Mouse (Mus musculus): ENCODE results near the gene Gar1.
A peak's percentile ranks its signal among the peaks of the same experiment; 100 is the strongest.

The Gar1 gene

DNA sequence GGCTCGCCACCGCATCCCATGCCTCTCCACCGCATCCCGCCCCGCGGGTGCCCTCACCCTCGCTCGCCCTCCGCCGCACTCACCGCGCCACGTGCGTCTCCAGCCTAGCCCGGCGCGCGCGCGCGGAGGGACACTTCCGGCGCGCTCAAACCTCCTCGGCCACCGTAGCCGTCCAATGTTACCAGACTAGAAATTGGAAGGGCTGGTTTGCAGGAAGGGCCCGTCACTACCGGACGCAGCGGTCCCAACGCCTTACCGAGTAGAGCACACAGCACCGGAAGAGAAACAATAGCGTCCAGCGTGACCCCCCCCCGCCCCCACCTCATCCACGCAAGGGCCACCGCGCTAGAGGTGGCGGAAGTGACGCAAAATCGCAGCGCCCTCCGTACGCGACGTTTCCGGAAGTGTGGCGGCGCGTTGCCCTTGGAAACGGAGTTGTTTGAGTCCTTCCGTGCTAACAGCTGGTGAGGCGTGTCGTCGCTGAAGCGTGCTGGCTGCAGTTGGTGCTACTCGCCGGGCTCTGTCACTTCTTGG lies at the start of gene Gar1:
Gar1 (minus strand) TSS at position 362 of the 534 bp plus-strand sequence.
- peak; percentile 97 for DNase-seq

DNA sequence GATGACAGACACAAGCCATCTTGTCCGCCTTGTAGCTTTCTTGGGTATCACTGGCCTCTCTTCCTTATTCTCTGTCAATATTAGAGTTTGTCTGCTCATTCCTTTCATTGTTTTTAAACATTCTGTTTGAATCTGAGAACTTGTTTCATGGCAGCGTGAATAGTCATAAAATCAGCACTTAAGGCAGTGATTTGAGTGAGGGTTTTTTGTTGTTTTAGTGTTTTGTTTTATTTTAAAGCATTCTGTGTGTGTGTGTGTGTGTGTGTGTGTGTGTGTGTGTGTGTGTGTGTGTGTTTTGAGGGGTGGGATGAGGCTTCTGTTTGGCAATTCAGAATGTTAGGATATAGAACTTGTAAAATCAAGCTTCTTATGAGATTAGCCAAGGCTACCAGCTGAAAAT lies 48.7 kb upstream of the Gar1 start:
- DNase-seq = no peak

DNA sequence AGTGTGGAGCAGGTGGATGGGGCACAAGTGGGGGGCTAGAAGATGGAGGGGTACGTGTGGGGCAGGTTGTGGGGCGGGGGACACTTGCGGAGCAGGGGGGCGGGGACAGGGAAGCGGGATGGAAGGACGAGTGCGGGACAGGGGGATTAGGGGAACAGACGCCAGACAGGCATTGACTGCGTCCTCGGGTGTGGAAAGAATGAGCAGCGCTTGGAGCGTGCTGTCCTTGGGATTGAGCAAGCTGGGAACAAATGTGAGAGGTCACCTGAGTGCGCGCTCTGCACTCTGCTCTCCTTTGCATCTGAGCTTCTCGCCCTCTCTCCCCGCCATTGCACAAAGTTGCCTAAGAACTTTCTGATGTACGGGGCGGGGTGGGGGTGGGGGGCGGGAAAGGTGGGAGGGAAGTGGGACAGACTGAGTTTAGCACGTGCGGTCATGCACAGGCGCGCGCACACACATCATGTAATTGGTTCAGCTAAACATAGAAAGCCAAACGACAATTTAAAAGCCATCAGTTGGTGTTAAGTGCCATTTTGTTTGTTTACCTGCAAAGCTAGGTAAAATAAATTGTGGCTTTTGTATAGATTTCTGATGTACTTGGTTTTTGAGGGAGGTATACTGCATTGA lies 48.0 kb upstream of the Gar1 start:
- DNase-seq = peak in 1 of 2 experiments; percentile 31

DNA sequence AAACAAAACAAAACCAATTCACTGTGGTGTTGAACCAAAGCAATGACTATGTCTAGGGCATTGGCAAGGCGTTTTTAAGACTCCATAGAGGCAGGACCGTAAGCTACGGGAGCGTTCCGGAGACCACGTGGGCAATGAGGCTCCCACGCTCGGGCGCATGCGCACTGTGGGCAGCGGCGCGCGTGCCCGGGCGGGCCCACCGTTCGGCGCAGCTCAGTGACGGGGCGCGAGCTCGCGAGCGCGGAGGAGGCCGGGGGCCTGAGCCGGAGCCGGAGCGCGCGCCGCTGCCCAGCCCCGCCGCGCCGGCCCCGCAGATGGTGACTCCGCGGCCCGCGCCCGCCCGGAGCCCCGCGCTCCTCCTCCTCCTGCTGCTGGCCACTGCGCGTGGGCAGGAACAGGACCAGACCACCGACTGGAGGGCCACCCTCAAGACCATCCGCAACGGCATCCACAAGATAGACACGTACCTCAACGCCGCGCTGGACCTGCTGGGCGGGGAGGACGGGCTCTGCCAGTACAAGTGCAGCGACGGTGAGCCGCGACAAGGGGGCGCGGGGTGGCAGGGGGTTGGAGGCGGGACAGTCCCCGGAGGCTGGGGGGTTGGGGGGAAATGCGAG lies 47.3 kb upstream of the Gar1 start, which contains the start of gene Pla2g12a:
Pla2g12a (plus strand) TSS at position 202 of the 617 bp plus-strand sequence.
- DNase-seq = peak; percentile 94 to 97

DNA sequence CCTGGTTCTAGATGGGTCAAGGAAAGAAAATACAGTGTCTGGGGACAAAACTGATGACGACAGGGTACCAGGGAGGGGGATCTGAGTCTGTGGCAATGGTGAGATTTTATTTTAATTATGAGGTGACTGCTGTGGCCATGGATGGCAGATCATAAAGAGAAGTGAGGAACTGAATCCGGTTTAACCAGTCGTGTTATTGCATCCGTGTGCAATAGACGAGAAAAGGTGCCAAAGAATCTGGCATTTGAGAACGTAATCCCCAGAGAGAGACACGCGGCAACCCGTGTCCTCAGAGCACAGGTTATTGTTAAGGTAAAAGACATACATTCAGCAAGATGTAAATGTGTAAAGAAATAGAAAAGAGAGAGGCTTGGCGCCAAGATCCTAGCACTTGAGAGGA lies 46.1 kb upstream of the Gar1 start:
- no peak for DNase-seq

DNA sequence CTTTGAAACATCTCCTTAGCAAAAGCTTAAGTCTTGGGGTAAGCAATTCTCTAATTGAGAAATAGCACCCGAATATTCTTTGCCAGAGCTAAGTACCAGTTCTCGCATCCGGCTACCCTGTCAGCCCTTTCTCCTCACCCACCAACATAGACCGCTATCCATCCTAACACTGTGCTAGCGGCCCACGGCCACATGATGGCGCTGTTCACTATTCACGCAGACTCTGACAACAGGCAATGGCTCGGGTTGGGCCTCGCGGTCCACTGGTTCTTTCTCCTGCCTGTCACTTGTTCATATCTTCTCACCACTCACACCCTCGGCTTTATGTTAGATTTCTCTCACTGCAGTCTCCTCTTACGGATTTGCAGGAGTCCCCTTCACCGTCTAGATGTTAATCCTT lies 32.5 kb upstream of the Gar1 start:
- DNase-seq = peak; percentile 48 to 73

DNA sequence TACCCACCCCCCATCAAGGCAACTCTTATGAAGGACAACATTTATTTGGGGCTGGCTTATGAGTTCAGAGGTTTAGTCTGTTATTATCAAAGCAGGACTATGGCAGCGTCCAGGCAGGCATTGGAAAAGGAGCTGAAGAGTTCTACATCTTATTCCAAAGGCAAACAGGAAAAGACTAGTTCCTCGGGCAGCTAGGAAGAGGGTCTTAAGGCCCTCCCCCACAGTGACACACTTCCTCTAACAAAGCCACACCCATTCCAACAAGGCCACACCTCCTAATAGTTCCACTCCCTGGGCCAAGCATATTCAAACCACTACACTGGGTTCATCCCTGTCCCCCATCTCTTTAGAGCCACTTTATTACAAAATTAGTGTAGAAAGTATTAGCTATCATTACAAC lies 31.4 kb upstream of the Gar1 start:
- DNase-seq = no peak

DNA sequence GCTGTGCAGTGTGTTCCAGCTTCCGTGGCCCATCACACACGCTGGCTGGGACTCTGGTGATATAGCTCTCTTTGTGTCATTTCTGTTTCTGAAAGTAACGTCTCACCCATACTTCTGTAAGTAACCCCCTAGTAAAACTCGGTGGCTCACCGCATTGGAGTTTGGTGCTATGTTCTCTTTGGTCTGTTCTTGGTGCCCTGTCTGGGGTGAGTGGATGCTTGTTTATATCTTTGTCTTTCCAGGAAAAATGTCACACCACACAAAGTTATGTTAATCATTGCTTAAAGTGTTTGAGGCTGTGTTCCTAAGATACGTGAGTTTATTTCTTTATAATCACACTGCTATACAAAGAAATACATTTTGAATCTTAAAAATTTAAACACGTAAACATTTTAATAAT lies 15.7 kb upstream of the Gar1 start:
- DNase-seq = no peak

DNA sequence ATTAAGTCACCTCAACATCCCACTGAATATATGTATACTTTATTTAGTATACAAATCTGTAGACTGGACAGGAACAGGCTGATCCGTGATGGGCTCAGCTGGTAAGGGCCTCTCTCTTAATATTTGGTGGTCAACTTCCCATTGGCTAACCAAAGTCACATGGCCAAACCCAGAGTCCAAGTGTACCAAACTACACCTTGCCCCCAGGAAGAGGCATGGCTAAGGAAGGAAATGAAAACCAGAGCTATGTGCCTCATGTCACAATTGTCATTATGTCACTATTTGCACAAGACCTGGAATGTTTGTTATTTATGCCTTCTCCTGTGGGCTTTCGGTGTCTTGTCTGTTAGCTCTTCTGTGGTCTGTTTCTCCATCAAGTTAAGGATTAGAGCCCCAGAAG lies 14.7 kb upstream of the Gar1 start:
- DNase-seq = no peak

DNA sequence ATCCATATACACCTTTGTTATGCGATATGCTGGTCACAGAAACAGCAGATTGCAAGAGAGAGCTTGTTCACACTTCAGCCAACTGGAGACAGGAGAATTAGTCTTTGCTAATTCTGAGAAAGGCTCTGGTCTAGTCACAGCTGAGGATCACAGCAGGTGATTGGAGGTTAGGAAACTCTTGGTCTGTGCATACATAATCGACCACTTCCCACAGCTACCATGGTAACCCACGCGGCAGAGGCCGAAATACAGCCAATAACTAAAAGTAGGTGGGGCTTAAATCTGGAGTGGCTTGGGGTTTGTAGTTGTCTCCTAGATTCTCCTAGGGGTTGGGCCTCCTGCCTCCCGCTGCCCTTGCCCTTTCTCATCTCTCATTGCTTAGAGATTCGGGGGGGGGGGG lies 6.8 kb upstream of the Gar1 start:
- no peak for DNase-seq

DNA sequence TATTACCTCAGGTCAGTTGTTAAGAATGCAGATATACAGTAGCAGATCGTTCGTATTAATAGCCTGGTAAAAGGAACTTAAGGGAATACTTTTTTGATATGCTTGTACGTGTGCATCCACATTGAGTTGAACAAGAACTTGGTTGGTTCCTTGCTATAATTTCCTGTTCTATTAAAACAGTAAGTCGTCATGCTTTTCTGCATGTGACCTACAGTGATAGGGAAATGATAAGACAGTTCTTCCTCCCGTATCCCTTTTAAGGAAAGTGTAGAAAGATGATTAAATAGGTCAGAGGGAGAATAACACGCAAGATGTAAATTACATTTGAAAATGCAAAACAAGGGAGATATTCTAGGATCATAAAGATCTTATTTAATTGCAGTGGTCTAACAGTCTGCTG lies 5.8 kb upstream of the Gar1 start:
- no peak for DNase-seq

DNA sequence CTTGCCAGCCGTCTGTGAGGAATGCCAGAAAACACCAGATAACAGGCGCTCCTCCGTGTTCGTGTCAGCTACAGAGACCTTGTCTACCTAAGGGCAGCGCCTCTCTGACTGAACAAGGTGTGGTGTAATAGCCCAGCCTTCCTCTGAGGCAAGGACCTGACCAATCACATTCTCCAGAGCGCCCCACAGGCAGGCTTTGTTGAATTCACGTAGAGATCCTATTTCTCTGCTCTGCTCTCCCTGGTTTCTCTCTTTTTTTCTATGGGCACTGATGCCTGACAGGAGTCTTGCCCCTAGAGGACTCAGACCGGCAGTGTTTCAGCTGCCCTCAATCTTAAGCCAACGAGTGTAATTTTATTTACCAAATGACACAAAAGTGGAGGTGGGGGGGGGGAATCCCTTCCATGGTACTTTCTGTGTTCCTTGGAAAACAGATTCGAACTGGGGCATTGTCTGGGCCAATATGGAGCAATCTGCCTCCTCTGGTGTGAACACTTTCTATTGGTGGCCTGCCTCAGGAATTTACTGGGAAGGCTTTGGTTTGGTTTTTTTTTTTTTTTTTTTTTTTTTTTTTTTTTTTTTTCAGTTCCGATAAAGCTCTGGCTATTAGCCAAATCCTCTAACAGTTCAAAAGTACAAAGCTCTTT lies 5.0 kb upstream of the Gar1 start:
- DNase-seq = no peak

DNA sequence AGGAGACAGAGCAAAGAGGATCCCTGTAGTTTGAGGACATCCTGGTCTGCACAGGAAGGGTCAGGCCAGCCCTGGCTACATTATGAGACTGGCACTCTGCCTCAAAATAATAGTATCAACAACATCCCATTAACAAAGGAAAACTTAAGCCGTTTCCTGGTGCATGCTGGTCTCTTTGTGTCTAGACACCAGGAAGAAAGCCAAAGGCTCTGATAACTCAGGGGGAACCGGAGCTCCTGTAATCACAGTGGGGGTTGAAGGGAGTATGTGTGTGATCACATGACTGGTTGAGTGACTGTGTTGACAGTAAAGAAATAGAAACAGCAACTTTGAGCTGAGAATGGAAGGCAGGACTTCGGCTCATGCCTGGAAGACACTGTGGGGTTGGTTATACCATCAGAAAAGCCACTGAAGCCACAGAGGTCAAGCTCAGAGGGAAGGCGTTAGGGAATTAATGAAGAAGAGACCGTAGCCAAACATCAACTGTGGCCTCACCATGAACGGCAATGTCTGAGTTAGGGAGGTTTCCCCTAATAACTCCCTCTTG lies 4.3 kb upstream of the Gar1 start, which contains the start of gene Cfi:
Cfi (plus strand) TSS at position 497 of the 547 bp plus-strand sequence.
- DNase-seq = no peak

DNA sequence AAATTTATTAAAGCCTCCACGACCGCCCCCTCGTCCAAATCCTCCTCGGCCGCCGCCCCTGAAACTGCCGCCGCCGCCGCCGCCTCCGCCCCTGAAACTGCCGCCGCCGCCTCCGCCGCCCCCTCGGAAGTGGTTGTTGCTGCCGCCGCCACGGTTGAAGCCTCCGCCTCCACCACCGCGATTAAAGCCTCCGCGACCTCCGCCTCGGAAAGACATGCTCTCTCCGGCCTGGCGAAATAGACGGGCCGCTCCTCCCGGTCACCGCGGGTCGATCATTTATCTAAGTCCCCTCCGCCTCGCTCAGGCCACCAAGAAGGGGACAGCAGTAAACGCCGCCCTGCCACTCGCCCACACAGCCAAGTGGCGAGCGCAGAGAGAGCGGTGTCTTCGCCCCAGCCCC lies 570 bp downstream of the Gar1 start:
- no peak for DNase-seq

DNA sequence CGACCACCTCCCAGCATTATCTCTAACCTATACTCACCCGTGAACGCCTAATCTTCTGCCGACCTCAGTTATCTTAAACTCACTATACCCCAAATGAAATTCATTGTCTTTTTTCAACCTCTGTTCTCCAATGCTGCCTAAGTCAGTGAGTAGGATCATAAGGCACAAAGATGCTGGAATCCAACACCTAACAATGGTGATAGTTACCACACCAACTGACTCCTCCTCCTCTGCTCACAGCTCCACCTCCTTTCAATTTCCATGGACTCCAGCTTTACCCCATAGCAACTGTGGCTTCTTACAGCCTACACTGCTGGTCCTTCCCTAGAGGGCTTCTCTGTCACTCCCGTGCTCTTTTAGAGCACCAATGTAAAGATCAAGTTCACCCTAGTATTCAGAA lies 3.5 kb downstream of the Gar1 start:
- DNase-seq = no peak

DNA sequence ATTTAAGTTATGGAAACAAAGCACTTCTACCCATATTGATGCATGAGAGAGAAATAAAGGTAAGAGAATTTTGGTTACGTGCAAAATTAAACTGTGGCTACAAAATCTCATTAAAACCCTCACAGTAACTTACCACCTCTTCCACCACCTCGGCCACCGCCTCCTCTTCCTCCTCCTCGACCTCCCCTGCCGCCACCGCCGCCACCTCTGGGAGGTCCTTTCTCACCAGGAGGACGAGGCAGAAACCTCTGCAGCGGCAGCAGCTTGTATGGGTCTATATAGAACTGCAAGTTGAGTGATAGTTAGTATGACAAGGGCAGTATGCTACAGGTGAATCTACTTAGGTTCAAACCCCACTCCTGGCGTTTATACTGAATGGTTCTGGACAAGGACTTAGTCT lies 4.5 kb downstream of the Gar1 start:
- DNase-seq = no peak

DNA sequence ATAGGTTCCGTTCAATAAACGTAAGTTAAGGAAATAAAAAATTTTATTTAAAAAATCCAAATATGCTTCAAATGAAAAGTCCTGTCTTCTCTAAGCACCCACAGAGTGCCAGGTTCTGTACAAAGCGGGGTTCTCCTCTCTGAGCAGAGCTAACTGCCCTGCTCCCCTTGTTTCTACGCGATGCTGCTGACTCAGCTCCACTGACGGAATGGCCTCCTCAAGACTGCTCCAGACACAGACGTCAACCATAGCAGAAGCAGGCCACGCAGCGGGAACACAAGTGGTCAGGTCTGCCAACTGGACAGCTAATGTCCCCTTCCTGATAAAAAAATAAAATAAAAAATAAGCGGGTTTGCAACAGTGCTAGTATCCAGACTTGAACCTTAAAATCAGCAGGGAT lies 6.3 kb downstream of the Gar1 start:
- DNase-seq = no peak

DNA sequence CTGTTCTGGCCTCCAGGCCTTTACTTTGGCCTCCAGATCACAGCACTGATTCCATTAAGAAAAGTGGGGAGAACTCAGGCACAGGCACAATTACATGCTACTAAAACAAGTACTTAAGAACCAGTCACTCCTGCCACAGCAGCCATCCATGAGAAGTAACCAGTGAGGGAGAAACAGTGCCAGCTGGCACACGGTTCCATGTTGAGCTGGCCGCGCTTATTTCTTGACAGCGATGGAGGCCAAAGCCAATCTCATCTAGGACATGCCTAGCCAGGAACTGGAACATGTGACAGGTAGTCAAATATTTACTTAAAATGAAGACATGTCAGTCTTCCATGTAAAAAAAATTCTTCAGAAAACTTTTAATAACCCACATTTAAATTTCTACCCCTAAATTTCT lies 7.0 kb downstream of the Gar1 start:
- DNase-seq = peak in 1 of 2 experiments; percentile 20

DNA sequence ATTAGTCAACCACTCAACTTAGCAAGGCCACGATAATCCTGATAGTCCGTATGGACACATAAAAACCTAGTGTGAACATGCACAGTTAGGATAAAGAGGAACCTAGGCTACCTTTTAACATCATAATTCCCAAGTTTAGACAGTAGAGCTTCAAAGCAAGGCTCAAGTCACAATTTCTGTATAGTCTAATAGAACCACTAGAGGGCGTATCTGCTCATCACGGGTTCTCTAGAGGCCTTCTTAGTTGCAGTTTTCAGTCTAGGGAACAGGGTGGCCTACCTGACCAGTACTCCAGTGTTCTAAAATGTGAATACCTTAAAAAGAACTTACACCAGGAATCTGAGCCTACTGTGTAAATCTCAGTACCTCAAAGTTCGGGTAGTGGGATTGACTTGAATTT lies 7.9 kb downstream of the Gar1 start:
- no peak for DNase-seq

DNA sequence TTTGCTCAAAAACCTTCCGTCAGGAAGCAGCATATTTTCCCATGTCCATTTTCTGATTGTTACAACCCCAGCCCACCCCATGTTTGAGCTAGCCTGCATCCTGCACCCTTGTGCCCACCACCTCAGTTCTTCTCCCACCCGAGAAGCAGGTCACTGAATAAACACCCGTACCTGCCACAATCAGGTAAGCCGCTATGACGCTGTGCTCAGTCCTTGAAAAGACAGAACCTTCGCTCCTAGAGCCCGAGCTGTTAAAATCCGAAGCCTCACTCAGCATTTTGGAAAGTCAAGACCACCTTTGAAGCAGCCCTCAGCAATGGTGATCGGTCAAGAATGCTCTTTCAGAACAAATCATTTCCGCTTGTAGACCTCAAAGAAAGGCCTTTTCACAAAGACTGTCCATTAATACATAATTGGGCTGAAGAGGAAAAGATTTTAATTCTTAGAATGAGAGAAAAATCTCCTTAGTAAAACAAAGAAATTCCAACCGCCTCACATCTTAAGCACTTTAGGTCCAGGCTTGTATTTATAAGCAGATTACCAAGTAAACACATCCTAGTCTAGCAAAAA lies 8.9 kb downstream of the Gar1 start, which contains the start of gene Rrh:
Rrh (minus strand) TSS at position 382 of the 570 bp plus-strand sequence.
- no peak for DNase-seq

DNA sequence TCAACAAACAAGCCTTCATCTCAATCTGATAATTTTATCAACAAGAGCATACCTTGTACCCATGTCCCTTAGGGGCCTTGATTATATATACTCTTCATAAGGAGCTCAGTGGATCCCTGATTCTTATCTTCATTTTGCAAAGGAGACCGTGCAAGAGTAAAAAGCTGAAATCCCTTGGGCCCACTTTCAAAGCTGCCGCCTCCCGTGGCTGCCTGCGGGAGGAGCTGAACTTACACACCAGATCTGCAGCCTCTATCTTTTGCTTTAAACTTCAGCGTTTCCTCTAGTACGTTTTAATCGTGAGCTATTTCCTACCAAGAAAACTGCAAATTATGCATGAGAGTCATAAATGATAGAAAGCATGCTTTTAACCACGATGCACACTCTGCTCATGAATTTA lies 9.5 kb downstream of the Gar1 start:
- no peak for DNase-seq

DNA sequence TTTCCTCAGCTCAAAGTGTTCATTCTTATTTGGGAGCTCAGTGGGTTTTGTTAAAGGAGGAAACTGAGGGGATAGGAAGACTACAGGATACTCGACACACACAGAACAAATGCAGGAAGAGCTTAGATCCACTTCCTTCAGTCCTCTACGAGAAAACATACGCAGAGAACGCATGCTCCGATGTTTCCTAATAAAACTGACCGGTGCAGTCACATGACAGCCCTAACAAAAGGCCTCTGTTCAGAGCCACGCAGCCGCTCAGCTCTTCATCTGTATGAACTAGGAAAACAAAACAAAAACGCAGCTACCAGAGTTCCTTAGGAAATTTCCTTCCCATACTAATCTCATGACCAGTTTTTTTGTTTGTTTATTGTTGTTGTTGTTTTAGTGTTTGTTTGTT lies 10.3 kb downstream of the Gar1 start:
- no peak for DNase-seq

DNA sequence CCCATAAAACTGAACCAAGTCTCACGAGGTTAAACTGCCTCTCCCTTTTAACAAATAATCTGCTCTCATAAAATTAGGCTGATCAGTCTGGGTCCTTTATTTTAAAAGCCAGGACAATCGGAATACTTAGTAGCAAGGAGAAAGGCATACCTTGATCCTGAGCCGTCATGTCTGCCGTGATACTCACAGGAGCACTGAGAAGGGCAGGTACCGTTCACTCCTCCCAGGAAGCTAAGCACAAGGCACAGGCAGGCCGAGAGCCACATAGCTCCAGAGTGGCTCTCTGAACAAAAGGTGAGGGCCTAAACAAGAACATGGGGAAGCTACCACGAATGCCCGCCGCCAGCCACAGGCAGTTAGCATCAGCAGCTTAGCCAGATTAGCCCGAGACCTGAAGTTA lies 27.4 kb downstream of the Gar1 start, which contains the start of gene Lrit3:
Lrit3 (minus strand) TSS at position 266 of the 400 bp plus-strand sequence.
- DNase-seq = no peak
